Mouse (Mus musculus) cerebellum, adult 2 months (tissue): ENCODE results near the gene Ghrhr. TPM values are rescaled to one million over a fixed set of nuclear protein-coding genes. Genes with fewer than 3 reads are reported as not detected.

Experiments
- DNase-seq, 2 experiments: peaks; one replicate each; pipeline ENCODE4 v3.0.0; 2021
- H3K27ac ChIP-seq: fragments of 200-500 bp; 2 replicates; pipeline ENCODE4 v1.5.1; 2012; ENCODE audit warnings: low read length, control low read depth, inconsistent platforms; ENCODE audit not compliant: insufficient read depth
- H3K27me3 ChIP-seq: fragments of 200-500 bp; 2 replicates; pipeline ENCODE4 v1.6.1; 2012; ENCODE audit warnings: inconsistent platforms, mild to moderate bottlenecking, low read length, moderate library complexity; ENCODE audit not compliant: control insufficient read depth, insufficient read depth
- H3K4me1 ChIP-seq: fragments of 200-500 bp; 2 replicates; pipeline ENCODE4 v1.6.1; 2011; ENCODE audit warnings: low read length; ENCODE audit not compliant: control insufficient read depth, insufficient read depth
- H3K4me3 ChIP-seq: fragments of 200-500 bp; replicated peaks from 2 replicates; pipeline ENCODE3; 2011; ENCODE audit warnings: mild to moderate bottlenecking, low read depth, low read length, control low read depth; ENCODE audit not compliant: insufficient read depth
- CTCF ChIP-seq: fragments of 200-500 bp; IDR thresholded peaks from 2 replicates; pipeline ENCODE4 v1.5.1; 2011; ENCODE audit warnings: low read depth, mild to moderate bottlenecking, control low read depth, low read length, moderate library complexity, borderline replicate concordance; ENCODE audit not compliant: insufficient read depth
- POLR2A ChIP-seq: fragments of 200-500 bp; IDR thresholded peaks from 2 replicates; pipeline ENCODE4 v1.6.1; 2011; ENCODE audit warnings: low read length, control low read depth, borderline replicate concordance; ENCODE audit not compliant: insufficient read depth
- WGBS: fragments of 180-500 bp; shearing (Covaris S2); methylation state at CpG from one replicate; pipeline ENCODE4 v1.1.7; 2018; 5-methylcytosine and 5-hydroxymethylcytosine counted together
- polyA plus RNA-seq: library from polyadenylated mRNA; depleted of rRNA; stranded (reverse); fragments of >200 nt; gene quantifications from 2 replicates; pipeline ENCODE4 v1.2.3, GENCODE M21; 2012

The Ghrhr gene
- polyA plus RNA-seq, 1 experiment: not detected

GRCm38 (mm10) chr6:55337242-55337641 lies 38.9 kb upstream of the Ghrhr start:
- DNase-seq: no peak
- Histone ChIP-seq H3K27me3 (no peaks in the 10 kb centered on the region; the same call in 1 of the 2 replicates), H3K27ac (no peak overlapping the region), H3K4me1 (no peaks in the 10 kb centered on the region; the same call in 1 of the 2 replicates), H3K4me3 (no peak overlapping the region)
- no peak for TF ChIP-seq CTCF
- no peak for TF ChIP-seq POLR2A
- WGBS: 88% methylated on average over 5 of the region's 5 CpGs

- no peak for DNase-seq
- Histone ChIP-seq H3K4me3 (no peak overlapping the region), H3K27me3 (no peaks in the 10 kb centered on the region; the same call in 1 of the 2 replicates), H3K4me1 (no peaks in the 10 kb centered on the region; the same call in 1 of the 2 replicates), H3K27ac (no peak overlapping the region)
- TF ChIP-seq CTCF (no peak), POLR2A (no peak)
- 67% methylated on average over 6 of the region's 6 CpGs for WGBS
These were observed 38.0 kb upstream of the Ghrhr start for GRCm38 (mm10) chr6:55338077-55338476.

- Histone ChIP-seq H3K4me3 (no peak overlapping the region), H3K4me1 (no peaks in the 10 kb centered on the region; the same call in 1 of the 2 replicates), H3K27me3 (no peaks in the 10 kb centered on the region; the same call in 1 of the 2 replicates), H3K27ac (no peak overlapping the region)
- 74% methylated on average over 9 of the region's 9 CpGs for WGBS
- TF ChIP-seq CTCF (no peak), POLR2A (no peak)
- no peak for DNase-seq
These were observed 36.9 kb upstream of the Ghrhr start for GRCm38 (mm10) chr6:55338934-55339825.

GRCm38 (mm10) chr6:55341688-55342087 lies 34.4 kb upstream of the Ghrhr start:
- no peak overlapping the region for H3K27ac ChIP-seq
- H3K4me3 ChIP-seq: no peak overlapping the region
- H3K4me1 ChIP-seq: no peaks in the 10 kb centered on the region
- no peak for DNase-seq
- 54% methylated on average over 5 of the region's 5 CpGs for WGBS
- TF ChIP-seq POLR2A (no peak), CTCF (no peak)
- no peaks in the 10 kb centered on the region; the same call in 1 of the 2 replicates for H3K27me3 ChIP-seq

- TF ChIP-seq POLR2A: no peak
- TF ChIP-seq CTCF: no peak
- whole genome bisulfite sequencing: 49% methylated on average over 9 of the region's 9 CpGs
- no peak for DNase-seq
- Histone ChIP-seq H3K27ac (no peak overlapping the region), H3K4me1 (no peaks in the 10 kb centered on the region), H3K4me3 (no peak overlapping the region), H3K27me3 (no peaks in the 10 kb centered on the region; the same call in 1 of the 2 replicates)
These were observed 33.8 kb upstream of the Ghrhr start for GRCm38 (mm10) chr6:55342328-55342727.

GRCm38 (mm10) chr6:55343446-55343845 lies 32.6 kb upstream of the Ghrhr start:
- WGBS: 64% methylated on average over 10 of the region's 10 CpGs
- Histone ChIP-seq H3K27me3 (no peaks in the 10 kb centered on the region; the same call in 1 of the 2 replicates), H3K4me3 (no peak overlapping the region), H3K27ac (no peak overlapping the region), H3K4me1 (no peaks in the 10 kb centered on the region)
- TF ChIP-seq POLR2A (no peak), CTCF (no peak)
- DNase-seq: no peak

GRCm38 (mm10) chr6:55344291-55345016 lies 31.6 kb upstream of the Ghrhr start:
- no peak overlapping the region for H3K27ac ChIP-seq
- H3K4me1 ChIP-seq: no peaks in the 10 kb centered on the region
- TF ChIP-seq POLR2A (no peak), CTCF (no peak)
- WGBS: 87% methylated on average over 9 of the region's 9 CpGs
- no peaks in the 10 kb centered on the region for H3K27me3 ChIP-seq
- H3K4me3 ChIP-seq: no peak overlapping the region
- DNase-seq: no peak
